22 mouse cellular contexts compared by ENCODE assay signal in genomic region chr11:100254360-100255090, GRCm38 (mm10). TPM values are rescaled to one million over a fixed set of nuclear protein-coding genes. Genes with fewer than 3 reads are reported as not detected.
DNase-seq lines count a peak whose midpoint lies in the region; ATAC-seq lines count a peak whose summit lies in the region.
"Had no signal": no experiment of that assay in that cellular context is flagged by ENCODE, and none has a peak within 500 bp of the region (broad histone marks: within the 10 kb centered on the region; RNA-seq: fewer than 3 reads in every experiment).

No protein-coding gene starts in this region.

- DNase-seq in frontal cortex, postnatal 14 days (ENCODE audit: low spot score in 2 of 2): no peak
- DNase-seq in 3T3-L1 (ENCODE audit: low read depth, low spot score): peak; percentile 26
- peak; percentile 71 for DNase-seq in ZHBTc4 (ENCODE audit: low read depth, low spot score)
- DNase-seq in layer of hippocampus, postnatal 36 days: no peak
- DNase-seq in layer of hippocampus, adult 18-20 months (ENCODE audit: low spot score in 2 of 2): no peak
- no peak for DNase-seq in heart, adult 8-10 months (ENCODE audit: low spot score)
- DNase-seq: adrenal gland, postnatal 25 days; B cell, adult 2 months; cerebellum, postnatal 10 days; embryo, embryonic 11 days; kidney, adult 8-10 months; kidney, postnatal 25 days; layer of hippocampus, adult 9-11 months; right cerebral cortex, postnatal 25 days; thymus, postnatal 36 days had no signal

- peak; percentile 86 for ATAC-seq in frontal cortex, adult (ENCODE audit: low TSS enrichment)
- ATAC-seq in megakaryocyte-erythroid progenitor cell, adult 5-6 weeks (replicated peaks; ENCODE audit: low FRiP score, low TSS enrichment, poor library complexity, severe bottlenecking): peak; percentile 51
- ATAC-seq: forebrain, embryonic 13.5 days had no signal

RNA-seq across cellular contexts. Expression of gene Krt16, which starts 5.8 kb away (rescaled TPM):
- not detected in 2 replicates for total RNA-seq in megakaryocyte-erythroid progenitor cell, adult 5-6 weeks (2014; fragmentation: Nextera tagmentation)
- total RNA-seq in megakaryocyte-erythroid progenitor cell, adult 5-6 weeks (2017): not detected in 2 replicates
- total RNA-seq in layer of hippocampus, postnatal 36 days (2021): not detected
- not detected for total RNA-seq in layer of hippocampus, adult 18-20 months (2021)
- total RNA-seq in heart, adult 8-10 months (2022): not detected
- total RNA-seq: adrenal gland, postnatal 25 days; left cerebral cortex, postnatal 25 days; megakaryocyte, adult 5-6 weeks; midbrain, postnatal 0 days had no signal

RNA-seq across cellular contexts. Expression of gene Krt17, which starts 6.3 kb away (rescaled TPM):
- total RNA-seq in megakaryocyte-erythroid progenitor cell, adult 5-6 weeks (2014; fragmentation: Nextera tagmentation): not detected in 2 replicates
- not detected in 2 replicates for total RNA-seq in megakaryocyte-erythroid progenitor cell, adult 5-6 weeks (2017)
- total RNA-seq in layer of hippocampus, postnatal 36 days (2021): not detected
- total RNA-seq in layer of hippocampus, adult 18-20 months (2021): not detected
- total RNA-seq in heart, adult 8-10 months (2022): not detected
- total RNA-seq: adrenal gland, postnatal 25 days; G1E; megakaryocyte, adult 5-6 weeks had no signal

RNA-seq across cellular contexts. Expression of gene Krt42, which starts 15.1 kb away (rescaled TPM):
- total RNA-seq in megakaryocyte-erythroid progenitor cell, adult 5-6 weeks (2014; fragmentation: Nextera tagmentation): not detected in 2 replicates
- total RNA-seq in megakaryocyte-erythroid progenitor cell, adult 5-6 weeks (2017): not detected in 2 replicates
- not detected for total RNA-seq in layer of hippocampus, postnatal 36 days (2021)
- total RNA-seq in layer of hippocampus, adult 18-20 months (2021): not detected
- total RNA-seq in heart, adult 8-10 months (2022): not detected
- total RNA-seq: adrenal gland, postnatal 25 days; left cerebral cortex, postnatal 25 days; megakaryocyte, adult 5-6 weeks had no signal

RNA-seq across cellular contexts. Expression of gene Krt14, which starts 47.2 kb away (rescaled TPM):
- total RNA-seq in megakaryocyte-erythroid progenitor cell, adult 5-6 weeks (2014; fragmentation: Nextera tagmentation): not detected in 2 replicates
- not detected in 2 replicates for total RNA-seq in megakaryocyte-erythroid progenitor cell, adult 5-6 weeks (2017)
- total RNA-seq in layer of hippocampus, postnatal 36 days (2021): not detected
- not detected for total RNA-seq in layer of hippocampus, adult 18-20 months (2021)
- total RNA-seq in heart, adult 8-10 months (2022): under 1 TPM in 2 of 4 experiments, not detected in 2; 0.25 to 0.63 TPM
- total RNA-seq: adrenal gland, postnatal 25 days; left cerebral cortex, postnatal 25 days; megakaryocyte, adult 5-6 weeks had no signal

Comparison
In these comparisons a context has a peak if more than half of its experiments do, and no peak if none do; other contexts are left out.
1. DNase-seq: peak in 3T3-L1 (single experiment) and ZHBTc4 (single experiment); none in frontal cortex, postnatal 14 days (0 of 2), layer of hippocampus, postnatal 36 days (0 of 2), layer of hippocampus, adult 18-20 months (0 of 2) and heart, adult 8-10 months (single experiment).